Mouse (Mus musculus) olfactory bulb, adult 2 months (tissue): ENCODE results near the gene Tecpr2.

Experiments
- CTCF ChIP-seq: fragments of 200-500 bp; IDR thresholded peaks from 2 replicates; pipeline ENCODE4 v1.5.1; 2012; ENCODE audit warnings: low read depth, mild to moderate bottlenecking, low read length, moderate library complexity; ENCODE audit not compliant: insufficient read depth
- POLR2A ChIP-seq: fragments of 200-500 bp; IDR thresholded peaks from 2 replicates; pipeline ENCODE4 v1.6.1; 2012; ENCODE audit warnings: mild to moderate bottlenecking, low read depth, low read length, moderate library complexity; ENCODE audit not compliant: insufficient read depth

- TF ChIP-seq CTCF (no peak), POLR2A (no peak)
Observed at GRCm38 (mm10) chr12:110885251-110885650, 3.8 kb upstream of the Tecpr2 start.
